Mouse (Mus musculus) ES-E14 (cell line): ENCODE measurements around the gene Cts7.

Source experiments
- CHD2 ChIP-seq: IDR thresholded peaks from 2 replicates; pipeline ENCODE4 v1.6.1; 2014; ENCODE audit warnings: mild to moderate bottlenecking, low read depth, low read length, inconsistent platforms
- HCFC1 ChIP-seq: IDR thresholded peaks from 2 replicates; pipeline ENCODE4 v1.6.1; 2012; ENCODE audit warnings: low read length, inconsistent platforms, borderline replicate concordance; ENCODE audit not compliant: insufficient read depth
- MAFK ChIP-seq: IDR thresholded peaks from 2 replicates; pipeline ENCODE4 v1.6.1; 2014; ENCODE audit warnings: mild to moderate bottlenecking, low read depth, low read length, inconsistent platforms; ENCODE audit not compliant: insufficient read depth
- ZC3H11A ChIP-seq: IDR thresholded peaks from 2 replicates; pipeline ENCODE4 v1.6.1; 2012; ENCODE audit warnings: low read depth, mild to moderate bottlenecking, inconsistent platforms, low read length, borderline replicate concordance
- ZNF384 ChIP-seq: IDR thresholded peaks from 2 replicates; pipeline ENCODE4 v1.6.1; 2012; ENCODE audit warnings: low read depth, low read length, inconsistent platforms

DNA sequence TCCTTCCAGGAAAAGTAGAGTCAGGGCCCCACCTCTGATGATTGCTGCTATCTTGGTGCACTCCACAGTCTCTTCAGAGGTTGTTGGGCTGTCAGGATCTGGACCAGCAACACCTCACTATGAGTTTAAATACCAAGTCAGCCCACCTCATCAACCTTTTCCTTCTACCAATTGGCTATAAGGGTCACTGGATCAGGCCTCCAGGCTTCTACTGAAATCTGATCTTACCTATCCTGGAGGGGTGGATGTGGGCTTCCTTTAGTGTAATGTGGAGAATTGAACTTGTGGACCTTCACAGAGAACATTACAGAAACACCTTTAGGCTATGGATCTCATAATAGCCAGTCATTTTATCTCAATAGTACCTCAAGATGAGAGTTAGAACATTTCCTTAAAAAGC lies at the start of gene Cts7:
- TF ChIP-seq MAFK, result no peak
- no peak for TF ChIP-seq ZNF384
- no peak for TF ChIP-seq HCFC1
- no peak for TF ChIP-seq ZC3H11A
- TF ChIP-seq CHD2, result no peak
